Mouse (Mus musculus): ENCODE data around the gene Gm21394. TPM values are rescaled to one million over a fixed set of nuclear protein-coding genes. Genes with fewer than 3 reads are reported as not detected.

Gm21394 gene
- not detected in 2 replicates for polyA plus RNA-seq (2012; rRNA removed)

DNA sequence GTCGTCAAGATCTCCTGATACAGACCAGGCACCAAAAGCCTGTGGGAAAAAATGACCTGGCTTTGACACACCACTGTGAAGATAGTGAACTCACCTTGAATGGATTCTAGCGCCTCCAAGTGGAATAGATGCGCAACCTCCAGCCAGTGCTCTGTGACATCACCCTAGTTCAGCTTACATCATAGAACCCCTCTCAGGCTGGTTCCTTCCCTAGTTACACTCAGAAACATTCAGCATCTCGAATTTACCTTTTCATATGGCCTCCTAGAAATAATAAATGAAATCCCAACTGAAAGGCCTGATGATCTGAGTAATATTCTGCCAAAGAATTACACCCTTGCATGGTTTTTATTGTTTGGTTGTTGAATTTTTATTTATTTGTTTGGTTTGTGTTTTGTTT is at the start of gene Gm21394:
Gene Gm21394 (minus strand): TSS at position 101 of the 400 bp plus-strand sequence.

Other genes starting within 250 kb of the Gm21394 start
- not detected in 2 replicates for gene Gm21409, start 181.8 kb upstream of the Gm21394 start, polyA plus RNA-seq (2012; rRNA removed)